Mouse (Mus musculus) C2C12 (cell line): ENCODE data around the gene Crybg1.

Experiments used
- CEBPB ChIP-seq: IDR thresholded peaks from one replicate; pipeline ENCODE4 v1.6.1; 2011; ENCODE audit warnings: low read depth, mild to moderate bottlenecking, control low read depth, moderate library complexity
- CTCF ChIP-seq: IDR thresholded peaks from one replicate; pipeline ENCODE4 v1.5.1; 2011; ENCODE audit not compliant: control insufficient read depth, insufficient read depth, insufficient read length
- MAX ChIP-seq: IDR thresholded peaks from one replicate; pipeline ENCODE4 v1.6.1; 2011; ENCODE audit warnings: mild to moderate bottlenecking, control low read depth
- USF1 ChIP-seq: IDR thresholded peaks from one replicate; pipeline ENCODE4 v1.6.1; 2011; ENCODE audit warnings: low read depth, mild to moderate bottlenecking, control low read depth, moderate library complexity

- TF ChIP-seq USF1 (no peak), CTCF (no peak), MAX (no peak), CEBPB (no peak)
Measured at GRCm38 (mm10) chr10:44024705-44025104, 123.9 kb downstream of the Crybg1 start.
